Mouse (Mus musculus): Measurements from ENCODE around the gene Krtap11-1. TPM values are rescaled to one million over a fixed set of nuclear protein-coding genes. Genes with fewer than 3 reads are reported as not detected.

Krtap11-1 gene
- not detected in 2 replicates for polyA plus RNA-seq (2014; fragmentation: Nextera tagmentation; extraction: Ambion mirVana)

- H3K4me3 ChIP-seq (ENCODE audit: low read length): no peak within 1 kb of the TSS
- no peaks in the 10 kb centered on the region for H3K9me3 ChIP-seq (ENCODE audit: control insufficient read depth, low read length)
Measured at GRCm38 (mm10) chr16:89571083-89571482, at the start of gene Krtap11-1. Gene Krtap11-1, minus strand, starts transcription at chr16:89571183.

GRCm38 (mm10) chr16:89618190-89618589 lies 47.2 kb upstream of the Krtap11-1 start:
- ATAC-seq (ENCODE audit: low FRiP score, low TSS enrichment): no peak
- no peaks in the 10 kb centered on the region for H3K9me3 ChIP-seq (ENCODE audit: control insufficient read depth, low read length)
- WGBS: 90% methylated on average over 7 of the region's 7 CpGs
- H3K4me3 ChIP-seq (ENCODE audit: low read length): no peak overlapping the region
- no peak overlapping the region for H3K9ac ChIP-seq (ENCODE audit: low read depth, low read length)
- H3K4me2 ChIP-seq (replicated peaks; ENCODE audit: low read depth, low read length): no peak overlapping the region
- no peaks in the 10 kb centered on the region for H3K27me3 ChIP-seq (ENCODE audit: control insufficient read depth, insufficient read depth, low read length)
- no peaks in the 10 kb centered on the region for H3K4me1 ChIP-seq (ENCODE audit: control insufficient read depth, insufficient read depth, low read length)
- H3K36me3 ChIP-seq (ENCODE audit: control insufficient read depth, insufficient read depth, low read length): no peaks in the 10 kb centered on the region
- H3K27ac ChIP-seq (ENCODE audit: low read depth, low read length): no peak overlapping the region

More at GRCm38 (mm10) chr16:89571083-89571482, at the start of gene Krtap11-1:
- no peak for ATAC-seq (ENCODE audit: low FRiP score, low TSS enrichment)
- Histone ChIP-seq H3K4me2 (replicated peaks; ENCODE audit: low read depth, low read length) (no peak within 1 kb of the TSS), H3K9ac (ENCODE audit: low read depth, low read length) (no peak within 1 kb of the TSS), H3K27me3 (ENCODE audit: control insufficient read depth, insufficient read depth, low read length) (no peaks in the 10 kb centered on the region), H3K4me1 (ENCODE audit: control insufficient read depth, insufficient read depth, low read length) (no peaks in the 10 kb centered on the region), H3K27ac (ENCODE audit: low read depth, low read length) (no peak within 1 kb of the TSS), H3K36me3 (ENCODE audit: control insufficient read depth, insufficient read depth, low read length) (no peaks in the 10 kb centered on the region)
- WGBS: 68% methylated on average over 5 of the region's 5 CpGs

GRCm38 (mm10) chr16:89617251-89617650 lies 46.3 kb upstream of the Krtap11-1 start:
- no peaks in the 10 kb centered on the region for H3K36me3 ChIP-seq (ENCODE audit: control insufficient read depth, insufficient read depth, low read length)
- no peaks in the 10 kb centered on the region for H3K4me1 ChIP-seq (ENCODE audit: control insufficient read depth, insufficient read depth, low read length)
- H3K9me3 ChIP-seq (ENCODE audit: control insufficient read depth, low read length): no peaks in the 10 kb centered on the region
- no peak overlapping the region for H3K4me2 ChIP-seq (replicated peaks; ENCODE audit: low read depth, low read length)
- H3K9ac ChIP-seq (ENCODE audit: low read depth, low read length): no peak overlapping the region
- peak; percentile 60; the same call in 1 of the 2 replicates for ATAC-seq (ENCODE audit: low FRiP score, low TSS enrichment)
- 29% methylated on average over 3 of the region's 3 CpGs for WGBS
- no peak overlapping the region for H3K4me3 ChIP-seq (ENCODE audit: low read length)
- no peaks in the 10 kb centered on the region for H3K27me3 ChIP-seq (ENCODE audit: control insufficient read depth, insufficient read depth, low read length)
- no peak overlapping the region for H3K27ac ChIP-seq (ENCODE audit: low read depth, low read length)

GRCm38 (mm10) chr16:89613726-89614125 lies 42.7 kb upstream of the Krtap11-1 start:
- Histone ChIP-seq H3K36me3 (ENCODE audit: control insufficient read depth, insufficient read depth, low read length) (no peaks in the 10 kb centered on the region), H3K9ac (ENCODE audit: low read depth, low read length) (no peak overlapping the region), H3K4me1 (ENCODE audit: control insufficient read depth, insufficient read depth, low read length) (no peaks in the 10 kb centered on the region), H3K27me3 (ENCODE audit: control insufficient read depth, insufficient read depth, low read length) (no peaks in the 10 kb centered on the region), H3K4me3 (ENCODE audit: low read length) (no peak overlapping the region), H3K27ac (ENCODE audit: low read depth, low read length) (no peak overlapping the region), H3K9me3 (ENCODE audit: control insufficient read depth, low read length) (no peaks in the 10 kb centered on the region), H3K4me2 (replicated peaks; ENCODE audit: low read depth, low read length) (no peak overlapping the region)
- WGBS: 85% methylated on average over 12 of the region's 12 CpGs
- no peak for ATAC-seq (ENCODE audit: low FRiP score, low TSS enrichment)

- ATAC-seq (ENCODE audit: low FRiP score, low TSS enrichment): no peak
- WGBS: 76% methylated on average over 4 of the region's 4 CpGs
- no peak overlapping the region for H3K4me2 ChIP-seq (replicated peaks; ENCODE audit: low read depth, low read length)
- no peak overlapping the region for H3K27ac ChIP-seq (ENCODE audit: low read depth, low read length)
- H3K9ac ChIP-seq (ENCODE audit: low read depth, low read length): no peak overlapping the region
- no peak overlapping the region for H3K4me3 ChIP-seq (ENCODE audit: low read length)
- no peaks in the 10 kb centered on the region for H3K4me1 ChIP-seq (ENCODE audit: control insufficient read depth, insufficient read depth, low read length)
- no peaks in the 10 kb centered on the region for H3K27me3 ChIP-seq (ENCODE audit: control insufficient read depth, insufficient read depth, low read length)
- no peaks in the 10 kb centered on the region for H3K9me3 ChIP-seq (ENCODE audit: control insufficient read depth, low read length)
- H3K36me3 ChIP-seq (ENCODE audit: control insufficient read depth, insufficient read depth, low read length): no peaks in the 10 kb centered on the region
Measured at GRCm38 (mm10) chr16:89608791-89609185, 37.8 kb upstream of the Krtap11-1 start.

- no peaks in the 10 kb centered on the region for H3K9me3 ChIP-seq (ENCODE audit: control insufficient read depth, low read length)
- no peak overlapping the region for H3K27ac ChIP-seq (ENCODE audit: low read depth, low read length)
- no peak overlapping the region for H3K9ac ChIP-seq (ENCODE audit: low read depth, low read length)
- ATAC-seq (ENCODE audit: low FRiP score, low TSS enrichment): no peak
- H3K4me3 ChIP-seq (ENCODE audit: low read length): no peak overlapping the region
- no peaks in the 10 kb centered on the region for H3K4me1 ChIP-seq (ENCODE audit: control insufficient read depth, insufficient read depth, low read length)
- no peaks in the 10 kb centered on the region for H3K27me3 ChIP-seq (ENCODE audit: control insufficient read depth, insufficient read depth, low read length)
- no peak overlapping the region for H3K4me2 ChIP-seq (replicated peaks; ENCODE audit: low read depth, low read length)
- 85% methylated on average over 12 of the region's 12 CpGs for WGBS
- H3K36me3 ChIP-seq (ENCODE audit: control insufficient read depth, insufficient read depth, low read length): no peaks in the 10 kb centered on the region
Measured at GRCm38 (mm10) chr16:89608161-89608790, 37.3 kb upstream of the Krtap11-1 start.

GRCm38 (mm10) chr16:89606951-89607350 lies 36.0 kb upstream of the Krtap11-1 start:
- ATAC-seq (ENCODE audit: low FRiP score, low TSS enrichment): no peak
- Histone ChIP-seq H3K27ac (ENCODE audit: low read depth, low read length) (no peak overlapping the region), H3K36me3 (ENCODE audit: control insufficient read depth, insufficient read depth, low read length) (no peaks in the 10 kb centered on the region), H3K4me2 (replicated peaks; ENCODE audit: low read depth, low read length) (no peak overlapping the region), H3K27me3 (ENCODE audit: control insufficient read depth, insufficient read depth, low read length) (no peaks in the 10 kb centered on the region), H3K9me3 (ENCODE audit: control insufficient read depth, low read length) (no peaks in the 10 kb centered on the region), H3K4me1 (ENCODE audit: control insufficient read depth, insufficient read depth, low read length) (no peaks in the 10 kb centered on the region), H3K4me3 (ENCODE audit: low read length) (no peak overlapping the region), H3K9ac (ENCODE audit: low read depth, low read length) (no peak overlapping the region)
- WGBS: 95% methylated on average over 3 of the region's 3 CpGs

- Histone ChIP-seq H3K4me1 (ENCODE audit: control insufficient read depth, insufficient read depth, low read length) (no peaks in the 10 kb centered on the region), H3K4me3 (ENCODE audit: low read length) (no peak overlapping the region), H3K27ac (ENCODE audit: low read depth, low read length) (no peak overlapping the region), H3K4me2 (replicated peaks; ENCODE audit: low read depth, low read length) (no peak overlapping the region), H3K9me3 (ENCODE audit: control insufficient read depth, low read length) (0 out of 2 replicates have a peak, but pooled peaks cover 5% of the 10 kb centered on the region), H3K9ac (ENCODE audit: low read depth, low read length) (no peak overlapping the region), H3K27me3 (ENCODE audit: control insufficient read depth, insufficient read depth, low read length) (no peaks in the 10 kb centered on the region), H3K36me3 (ENCODE audit: control insufficient read depth, insufficient read depth, low read length) (no peaks in the 10 kb centered on the region)
- ATAC-seq (ENCODE audit: low FRiP score, low TSS enrichment): no peak
- WGBS: 73% methylated on average over 3 of the region's 3 CpGs
Measured at GRCm38 (mm10) chr16:89587209-89587608, 16.2 kb upstream of the Krtap11-1 start.

- Histone ChIP-seq H3K4me3 (ENCODE audit: low read length) (no peak overlapping the region), H3K4me2 (replicated peaks; ENCODE audit: low read depth, low read length) (no peak overlapping the region), H3K9me3 (ENCODE audit: control insufficient read depth, low read length) (no peaks in the 10 kb centered on the region), H3K9ac (ENCODE audit: low read depth, low read length) (no peak overlapping the region), H3K27me3 (ENCODE audit: control insufficient read depth, insufficient read depth, low read length) (no peaks in the 10 kb centered on the region), H3K36me3 (ENCODE audit: control insufficient read depth, insufficient read depth, low read length) (no peaks in the 10 kb centered on the region), H3K27ac (ENCODE audit: low read depth, low read length) (no peak overlapping the region), H3K4me1 (ENCODE audit: control insufficient read depth, insufficient read depth, low read length) (no peaks in the 10 kb centered on the region)
- ATAC-seq (ENCODE audit: low FRiP score, low TSS enrichment): no peak
- 66% methylated on average over 9 of the region's 9 CpGs for WGBS
Measured at GRCm38 (mm10) chr16:89585604-89586508, 14.9 kb upstream of the Krtap11-1 start.
